Mouse (Mus musculus): ENCODE measurements at regions not wholly inside any gene's neighbourhood (a gene's known extent, or its start where the extent isn't known, plus 50 kb on each side); places are given as distances from the start of the nearest gene placed in this dataset.

- Histone ChIP-seq H3K36me3 (ENCODE audit: control insufficient read depth, insufficient read depth, low read length) (no peaks in the 10 kb centered on the region), H3K9ac (ENCODE audit: low read length) (no peak overlapping the region), H3K4me1 (replicated peaks; ENCODE audit: control insufficient read depth, insufficient read depth, low read length) (0 out of 2 replicates have a peak, but pooled peaks cover 2% of the 10 kb centered on the region), H3K4me2 (ENCODE audit: low read depth, low read length) (no peak overlapping the region), H3K27ac (ENCODE audit: low read length) (no peak overlapping the region), H3K9me3 (ENCODE audit: control insufficient read depth, low read length) (no peaks in the 10 kb centered on the region), H3K27me3 (ENCODE audit: control insufficient read depth, insufficient read depth, low read depth, low read length) (no peaks in the 10 kb centered on the region), H3K4me3 (ENCODE audit: low read length) (no peak overlapping the region)
- WGBS: 50% methylated on average over 10 of the region's 10 CpGs
- no peak for ATAC-seq (ENCODE audit: low read depth)
Observed at GRCm38 (mm10) chr7:115233850-115234436, 490.4 kb downstream of the Insc start.

GRCm38 (mm10) chr7:115237131-115237530 lies 493.6 kb downstream of the Insc start:
- no peaks in the 10 kb centered on the region for H3K36me3 ChIP-seq (ENCODE audit: control insufficient read depth, insufficient read depth, low read length)
- H3K4me1 ChIP-seq (replicated peaks; ENCODE audit: control insufficient read depth, insufficient read depth, low read length): 0 out of 2 replicates have a peak, but pooled peaks cover 2% of the 10 kb centered on the region
- H3K9me3 ChIP-seq (ENCODE audit: control insufficient read depth, low read length): no peaks in the 10 kb centered on the region
- no peaks in the 10 kb centered on the region for H3K27me3 ChIP-seq (ENCODE audit: control insufficient read depth, insufficient read depth, low read depth, low read length)
- no peak overlapping the region for H3K9ac ChIP-seq (ENCODE audit: low read length)
- H3K27ac ChIP-seq (ENCODE audit: low read length): no peak overlapping the region
- no peak overlapping the region for H3K4me3 ChIP-seq (ENCODE audit: low read length)
- 66% methylated on average over 1 of the region's 1 CpGs for WGBS
- no peak for ATAC-seq (ENCODE audit: low read depth)
- no peak overlapping the region for H3K4me2 ChIP-seq (ENCODE audit: low read depth, low read length)

- 86% methylated on average over 2 of the region's 2 CpGs for WGBS
- no peak for ATAC-seq (ENCODE audit: low read depth)
- H3K9me3 ChIP-seq (ENCODE audit: control insufficient read depth, low read length): no peaks in the 10 kb centered on the region
Observed at GRCm38 (mm10) chr7:115251591-115252369, 508.3 kb downstream of the Insc start.

GRCm38 (mm10) chr7:115252370-115252750 lies 508.9 kb downstream of the Insc start:
- Histone ChIP-seq H3K9ac (ENCODE audit: low read length) (no peak overlapping the region), H3K4me3 (ENCODE audit: low read length) (no peak overlapping the region), H3K9me3 (ENCODE audit: control insufficient read depth, low read length) (no peaks in the 10 kb centered on the region), H3K36me3 (ENCODE audit: control insufficient read depth, insufficient read depth, low read length) (no peaks in the 10 kb centered on the region), H3K27me3 (ENCODE audit: control insufficient read depth, insufficient read depth, low read depth, low read length) (no peaks in the 10 kb centered on the region), H3K27ac (ENCODE audit: low read length) (no peak overlapping the region), H3K4me1 (replicated peaks; ENCODE audit: control insufficient read depth, insufficient read depth, low read length) (no peaks in the 10 kb centered on the region), H3K4me2 (ENCODE audit: low read depth, low read length) (no peak overlapping the region)
- no peak for ATAC-seq (ENCODE audit: low read depth)
- WGBS: 64% methylated on average over 2 of the region's 2 CpGs

More at GRCm38 (mm10) chr7:115251591-115252369, 508.3 kb downstream of the Insc start:
- H3K36me3 ChIP-seq (ENCODE audit: control insufficient read depth, insufficient read depth, low read length): no peaks in the 10 kb centered on the region
- no peak overlapping the region for H3K4me2 ChIP-seq (ENCODE audit: low read depth, low read length)
- H3K27ac ChIP-seq (ENCODE audit: low read length): no peak overlapping the region
- H3K9ac ChIP-seq (ENCODE audit: low read length): no peak overlapping the region
- H3K4me1 ChIP-seq (replicated peaks; ENCODE audit: control insufficient read depth, insufficient read depth, low read length): no peaks in the 10 kb centered on the region
- H3K4me3 ChIP-seq (ENCODE audit: low read length): no peak overlapping the region
- no peaks in the 10 kb centered on the region for H3K27me3 ChIP-seq (ENCODE audit: control insufficient read depth, insufficient read depth, low read depth, low read length)

- Histone ChIP-seq H3K4me3 (ENCODE audit: low read length) (no peak overlapping the region), H3K9me3 (ENCODE audit: control insufficient read depth, low read length) (no peaks in the 10 kb centered on the region), H3K27me3 (ENCODE audit: control insufficient read depth, insufficient read depth, low read depth, low read length) (no peaks in the 10 kb centered on the region), H3K4me2 (ENCODE audit: low read depth, low read length) (no peak overlapping the region), H3K4me1 (replicated peaks; ENCODE audit: control insufficient read depth, insufficient read depth, low read length) (no peaks in the 10 kb centered on the region), H3K27ac (ENCODE audit: low read length) (no peak overlapping the region), H3K9ac (ENCODE audit: low read length) (no peak overlapping the region), H3K36me3 (ENCODE audit: control insufficient read depth, insufficient read depth, low read length) (no peaks in the 10 kb centered on the region)
- WGBS: 35% methylated on average over 3 of the region's 3 CpGs
- ATAC-seq (ENCODE audit: low read depth): no peak
Observed at GRCm38 (mm10) chr7:115258626-115259025, 515.1 kb downstream of the Insc start.

GRCm38 (mm10) chr7:115263082-115263481 lies 519.6 kb downstream of the Insc start:
- Histone ChIP-seq H3K4me1 (replicated peaks; ENCODE audit: control insufficient read depth, insufficient read depth, low read length) (no peaks in the 10 kb centered on the region), H3K9me3 (ENCODE audit: control insufficient read depth, low read length) (no peaks in the 10 kb centered on the region), H3K27me3 (ENCODE audit: control insufficient read depth, insufficient read depth, low read depth, low read length) (no peaks in the 10 kb centered on the region), H3K27ac (ENCODE audit: low read length) (no peak overlapping the region), H3K9ac (ENCODE audit: low read length) (no peak overlapping the region), H3K4me3 (ENCODE audit: low read length) (no peak overlapping the region), H3K4me2 (ENCODE audit: low read depth, low read length) (no peak overlapping the region), H3K36me3 (ENCODE audit: control insufficient read depth, insufficient read depth, low read length) (no peaks in the 10 kb centered on the region)
- WGBS: 73% methylated on average over 2 of the region's 2 CpGs
- ATAC-seq (ENCODE audit: low read depth): no peak

GRCm38 (mm10) chr7:115266141-115266540 lies 522.6 kb downstream of the Insc start:
- no peaks in the 10 kb centered on the region for H3K4me1 ChIP-seq (replicated peaks; ENCODE audit: control insufficient read depth, insufficient read depth, low read length)
- H3K27ac ChIP-seq (ENCODE audit: low read length): no peak overlapping the region
- no peak for ATAC-seq (ENCODE audit: low read depth)
- 87% methylated on average over 4 of the region's 4 CpGs for WGBS
- H3K9ac ChIP-seq (ENCODE audit: low read length): no peak overlapping the region
- H3K4me2 ChIP-seq (ENCODE audit: low read depth, low read length): no peak overlapping the region
- no peaks in the 10 kb centered on the region for H3K36me3 ChIP-seq (ENCODE audit: control insufficient read depth, insufficient read depth, low read length)
- no peaks in the 10 kb centered on the region for H3K27me3 ChIP-seq (ENCODE audit: control insufficient read depth, insufficient read depth, low read depth, low read length)
- no peak overlapping the region for H3K4me3 ChIP-seq (ENCODE audit: low read length)
- no peaks in the 10 kb centered on the region for H3K9me3 ChIP-seq (ENCODE audit: control insufficient read depth, low read length)

- WGBS: 26% methylated on average over 2 of the region's 2 CpGs
- no peaks in the 10 kb centered on the region for H3K27me3 ChIP-seq (ENCODE audit: control insufficient read depth, insufficient read depth, low read depth, low read length)
- no peaks in the 10 kb centered on the region for H3K36me3 ChIP-seq (ENCODE audit: control insufficient read depth, insufficient read depth, low read length)
- no peak overlapping the region for H3K9ac ChIP-seq (ENCODE audit: low read length)
- H3K4me3 ChIP-seq (ENCODE audit: low read length): no peak overlapping the region
- no peak for ATAC-seq (ENCODE audit: low read depth)
- H3K9me3 ChIP-seq (ENCODE audit: control insufficient read depth, low read length): no peaks in the 10 kb centered on the region
- H3K4me1 ChIP-seq (replicated peaks; ENCODE audit: control insufficient read depth, insufficient read depth, low read length): no peaks in the 10 kb centered on the region
- H3K27ac ChIP-seq (ENCODE audit: low read length): no peak overlapping the region
- no peak overlapping the region for H3K4me2 ChIP-seq (ENCODE audit: low read depth, low read length)
Observed at GRCm38 (mm10) chr7:115270803-115271202, 527.3 kb downstream of the Insc start.

- Histone ChIP-seq H3K27me3 (ENCODE audit: control insufficient read depth, insufficient read depth, low read depth, low read length) (no peaks in the 10 kb centered on the region), H3K4me2 (ENCODE audit: low read depth, low read length) (no peak overlapping the region), H3K9me3 (ENCODE audit: control insufficient read depth, low read length) (no peaks in the 10 kb centered on the region), H3K4me1 (replicated peaks; ENCODE audit: control insufficient read depth, insufficient read depth, low read length) (no peaks in the 10 kb centered on the region), H3K36me3 (ENCODE audit: control insufficient read depth, insufficient read depth, low read length) (no peaks in the 10 kb centered on the region), H3K27ac (ENCODE audit: low read length) (no peak overlapping the region), H3K9ac (ENCODE audit: low read length) (no peak overlapping the region), H3K4me3 (ENCODE audit: low read length) (no peak overlapping the region)
- WGBS: 32% methylated on average over 3 of the region's 3 CpGs
- no peak for ATAC-seq (ENCODE audit: low read depth)
Observed at GRCm38 (mm10) chr7:115274836-115275235, 531.3 kb downstream of the Insc start.
